Mouse (Mus musculus): Measurements from ENCODE around the gene Rbm20. TPM values are rescaled to one million over a fixed set of nuclear protein-coding genes. Genes with fewer than 3 reads are reported as not detected.

Gene Rbm20
- total RNA-seq, 2 experiments from 2014 or later, result 0.61 TPM; not detected in 1

DNA sequence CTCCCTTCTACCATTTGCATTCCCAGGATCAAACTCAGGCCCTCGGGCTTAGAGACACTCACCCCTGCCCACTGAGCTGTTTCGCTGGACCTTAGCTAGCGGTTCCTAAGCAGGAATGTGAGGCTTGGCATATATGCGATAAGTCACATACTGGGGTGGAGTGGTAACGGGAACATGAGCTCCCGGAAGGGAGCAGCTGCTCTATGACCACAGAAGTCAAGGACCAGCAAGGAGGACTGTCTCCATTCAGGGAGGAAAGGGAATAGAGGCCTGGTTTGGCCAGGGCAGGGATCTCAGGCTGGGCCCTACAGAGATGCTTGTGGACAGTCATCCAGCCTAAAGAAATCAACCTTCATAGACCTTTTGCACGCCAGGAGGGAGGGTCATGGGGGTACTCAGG is 184.2 kb downstream of the Rbm20 start:
- ATAC-seq (replicated peaks; ENCODE audit: low FRiP score, poor library complexity, severe bottlenecking), result no peak

DNA sequence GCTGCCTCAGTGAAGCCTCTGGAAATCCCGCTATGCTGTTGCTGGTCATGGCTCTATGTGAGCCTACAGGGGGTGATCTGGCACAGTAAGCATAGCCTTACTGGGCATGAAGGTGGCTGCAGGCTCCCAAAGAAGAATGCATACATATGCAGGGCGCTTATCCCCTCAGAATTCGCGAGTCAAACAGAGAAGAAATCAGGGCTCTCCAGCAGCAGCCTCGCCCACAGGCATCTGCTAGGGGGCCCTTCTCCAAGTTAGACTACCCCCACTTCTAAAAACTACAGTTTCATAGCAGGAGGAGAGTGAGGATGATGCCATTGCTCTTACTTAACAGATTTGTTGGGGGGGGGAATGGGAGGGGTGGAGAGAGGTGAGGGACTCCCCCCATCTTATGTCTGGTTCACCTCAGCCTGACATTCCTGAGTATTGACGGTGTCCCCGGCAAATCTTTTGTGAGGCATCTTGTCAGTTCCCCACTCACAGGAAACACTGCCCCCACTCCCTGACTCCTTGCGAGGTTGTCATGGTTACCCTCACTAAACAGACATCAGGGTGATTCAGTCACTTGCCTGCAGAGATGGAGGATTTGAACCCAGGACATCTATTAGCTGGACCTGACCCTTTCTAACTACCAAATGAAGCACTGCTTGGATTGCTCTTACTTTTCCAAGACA is 185.6 kb downstream of the Rbm20 start:
- ATAC-seq (replicated peaks; ENCODE audit: low FRiP score, poor library complexity, severe bottlenecking), result no peak

DNA sequence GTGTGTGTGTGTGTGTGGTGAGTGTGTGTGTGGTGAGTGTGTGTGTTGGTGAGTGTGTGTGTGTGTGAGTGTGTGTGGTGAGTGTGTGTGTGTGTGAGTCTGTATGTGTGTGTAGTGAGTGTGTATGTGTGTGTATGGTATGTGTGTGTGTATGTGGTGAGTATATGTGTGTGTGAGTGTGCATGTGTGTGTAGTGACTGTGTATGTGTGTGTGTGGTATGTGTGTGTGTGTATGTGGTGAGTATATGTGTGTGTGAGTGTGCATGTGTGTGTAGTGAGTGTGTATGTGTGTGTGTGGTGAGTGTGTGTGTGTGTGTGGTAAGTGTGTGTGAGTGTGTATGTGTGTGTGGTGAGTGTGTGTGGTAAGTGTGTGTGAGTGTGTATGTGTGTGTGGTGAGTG is 190.1 kb downstream of the Rbm20 start:
- ATAC-seq (replicated peaks; ENCODE audit: low FRiP score, poor library complexity, severe bottlenecking), result no peak

DNA sequence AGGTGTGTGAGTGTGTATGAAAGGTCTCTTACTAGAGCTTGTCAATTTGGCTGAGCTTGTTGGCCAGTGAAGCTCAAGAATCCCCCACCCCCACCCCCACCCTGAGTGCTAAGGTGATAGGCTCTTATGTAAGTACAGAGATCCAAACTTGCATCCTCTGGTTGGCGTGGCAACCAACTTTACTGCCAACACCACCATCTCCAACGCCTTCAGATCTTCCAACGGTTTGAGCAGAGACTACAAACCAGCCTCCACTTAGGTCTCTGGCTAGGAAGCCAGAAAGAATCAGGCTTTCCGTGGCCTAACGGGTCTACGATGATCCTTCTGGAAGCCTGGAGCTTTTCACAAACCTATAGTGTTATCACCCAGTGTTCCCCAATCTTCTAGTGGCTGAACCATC is 191.0 kb downstream of the Rbm20 start:
- no peak for ATAC-seq (replicated peaks; ENCODE audit: low FRiP score, poor library complexity, severe bottlenecking)

GRCm38 (mm10) chr19:53868796-53869195 is 191.7 kb downstream of the Rbm20 start:
- ATAC-seq (replicated peaks; ENCODE audit: low FRiP score, poor library complexity, severe bottlenecking), result no peak

DNA sequence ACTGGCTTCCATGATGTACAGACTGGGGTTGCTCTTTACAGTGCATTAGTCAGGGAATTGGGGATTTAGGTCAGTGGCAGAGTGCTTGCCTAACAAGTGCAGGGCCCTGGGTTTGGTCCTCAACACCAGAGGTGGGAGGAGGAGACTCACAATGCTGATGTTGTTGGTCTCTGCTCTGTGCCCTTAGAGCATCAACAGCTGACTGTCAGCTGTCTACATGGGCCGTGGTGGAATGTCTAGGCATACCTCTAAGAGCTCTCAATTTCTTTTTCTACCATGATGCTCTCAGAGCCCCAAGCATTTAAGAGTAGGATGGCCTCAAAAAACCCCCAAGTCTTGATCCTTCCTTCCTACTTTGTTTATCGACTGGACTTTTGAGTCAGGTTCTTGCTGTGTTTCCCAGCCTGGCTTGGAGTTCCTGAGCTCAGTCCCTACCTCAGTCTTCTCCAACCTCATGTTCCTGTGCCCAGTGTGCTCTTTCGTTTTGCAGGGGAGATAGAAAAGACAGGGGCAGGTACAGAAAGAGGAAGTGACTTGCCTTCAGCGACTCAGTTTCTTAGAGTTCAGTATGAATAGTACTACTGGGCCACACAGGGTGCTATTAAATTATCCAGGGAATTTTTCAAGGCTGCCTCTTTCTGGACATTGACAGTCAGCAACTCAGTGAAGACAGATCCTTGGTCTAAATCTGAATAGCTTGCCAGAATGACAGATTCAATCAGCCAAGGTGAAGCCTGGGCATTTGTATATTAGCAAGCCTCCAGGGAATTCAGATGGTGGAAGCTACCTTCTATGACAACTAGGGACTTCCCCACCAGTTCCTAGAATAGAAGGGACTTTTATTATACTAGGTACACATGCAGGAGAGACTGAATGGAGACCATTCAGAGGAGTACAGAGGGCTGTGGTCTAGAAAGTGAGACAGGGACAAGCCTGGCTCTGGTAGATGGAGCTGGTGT is 192.6 kb downstream of the Rbm20 start:
- no peak for ATAC-seq (replicated peaks; ENCODE audit: low FRiP score, poor library complexity, severe bottlenecking)

DNA sequence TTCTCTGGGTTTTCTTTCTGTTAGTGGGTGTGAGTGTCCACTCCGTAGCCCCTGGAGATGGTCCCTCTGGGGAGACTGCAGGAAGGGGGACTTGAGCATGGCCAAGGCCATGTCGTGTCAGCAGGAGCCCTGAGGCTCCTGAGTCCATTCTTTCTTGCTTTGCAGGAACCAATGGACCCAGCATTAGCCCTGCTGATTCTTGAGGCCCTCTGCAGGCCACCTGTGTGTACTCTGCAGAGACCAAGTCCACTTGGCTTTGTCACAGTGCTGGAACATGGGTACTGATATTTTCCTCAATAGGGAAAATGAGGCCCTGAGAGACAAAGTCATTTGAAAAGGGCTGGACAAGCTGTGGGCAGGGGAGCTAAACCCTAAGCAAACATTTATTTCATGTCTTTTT is 193.5 kb downstream of the Rbm20 start:
- no peak for ATAC-seq (replicated peaks; ENCODE audit: low FRiP score, poor library complexity, severe bottlenecking)

DNA sequence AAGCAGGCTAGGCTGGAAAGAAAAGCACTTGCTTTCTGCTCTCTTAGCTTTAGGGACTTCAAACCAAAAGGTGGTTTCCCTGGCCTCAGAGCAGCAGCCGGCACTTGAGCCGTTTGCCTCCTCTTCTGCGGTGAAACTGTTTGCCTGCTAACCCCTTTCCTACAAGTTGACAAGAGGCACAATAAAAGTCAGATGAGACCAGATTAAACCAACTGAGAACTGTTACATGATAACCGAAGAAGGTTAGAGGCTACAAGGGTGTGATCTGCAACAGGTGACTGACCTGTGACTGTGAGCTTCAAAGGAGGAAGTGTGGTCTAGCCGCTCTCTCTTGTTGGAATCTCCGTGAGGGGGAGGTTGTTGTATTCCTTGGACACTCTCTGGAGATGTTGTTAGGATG is 194.4 kb downstream of the Rbm20 start:
- ATAC-seq (replicated peaks; ENCODE audit: low FRiP score, poor library complexity, severe bottlenecking), result no peak

GRCm38 (mm10) chr19:53872994-53873713 is 196.0 kb downstream of the Rbm20 start:
- ATAC-seq (replicated peaks; ENCODE audit: low FRiP score, poor library complexity, severe bottlenecking), result no peak

DNA sequence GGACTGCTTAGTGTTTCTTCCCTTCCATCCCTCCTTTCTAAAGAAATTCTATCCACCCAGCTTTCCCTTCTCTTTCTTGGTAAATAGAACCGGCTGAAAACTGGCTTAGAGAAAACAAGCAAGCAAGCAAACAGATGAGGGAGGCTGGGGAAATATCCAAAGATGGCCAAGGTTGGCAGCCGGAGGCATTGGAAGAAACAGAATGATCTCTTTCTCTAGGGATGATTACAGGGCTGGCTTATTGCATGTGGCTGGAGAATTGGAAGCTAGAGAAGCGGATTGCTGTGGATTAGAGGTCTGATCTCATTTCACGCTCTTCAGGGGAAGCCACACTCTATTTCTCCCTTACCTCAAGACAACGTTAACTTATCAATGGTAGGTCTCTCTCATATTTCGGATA is 198.1 kb downstream of the Rbm20 start:
- ATAC-seq (replicated peaks; ENCODE audit: low FRiP score, poor library complexity, severe bottlenecking), result no peak

DNA sequence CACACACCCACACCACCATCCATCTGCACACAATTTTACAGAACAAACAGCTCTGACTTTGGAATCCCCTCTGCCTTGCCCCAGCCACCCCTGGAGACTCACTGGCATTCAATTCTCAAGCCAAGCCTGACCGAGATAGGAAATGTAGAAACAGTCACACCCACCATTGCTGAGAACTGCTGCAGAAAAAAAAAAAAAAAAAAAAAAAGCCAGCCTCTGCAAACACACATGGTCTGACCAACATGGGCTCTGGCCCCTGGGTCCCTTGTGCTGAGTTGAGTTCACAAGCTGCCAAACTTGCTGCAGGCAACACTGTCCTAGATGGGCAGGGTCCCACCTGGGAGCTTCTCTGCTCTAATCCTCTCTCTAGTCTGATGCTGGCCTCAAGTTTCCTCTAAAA is 200.7 kb downstream of the Rbm20 start:
- ATAC-seq (replicated peaks; ENCODE audit: low FRiP score, poor library complexity, severe bottlenecking), result no peak

GRCm38 (mm10) chr19:53880460-53880859 is 203.4 kb downstream of the Rbm20 start:
- ATAC-seq (replicated peaks; ENCODE audit: low FRiP score, poor library complexity, severe bottlenecking), result no peak

- no peak for ATAC-seq (replicated peaks; ENCODE audit: low FRiP score, poor library complexity, severe bottlenecking)
Observed at GRCm38 (mm10) chr19:53881786-53882185, 204.7 kb downstream of the Rbm20 start.

GRCm38 (mm10) chr19:53885450-53885849 is 208.3 kb downstream of the Rbm20 start:
- ATAC-seq (replicated peaks; ENCODE audit: low FRiP score, poor library complexity, severe bottlenecking), result no peak

- peak; percentile 31 for ATAC-seq (replicated peaks; ENCODE audit: low FRiP score, poor library complexity, severe bottlenecking)
Observed at GRCm38 (mm10) chr19:53886576-53887370, 209.7 kb downstream of the Rbm20 start.

GRCm38 (mm10) chr19:53887822-53888221 is 210.7 kb downstream of the Rbm20 start:
- 0 out of 2 replicates have a peak, but pooled peaks have one; percentile 23 for ATAC-seq (replicated peaks; ENCODE audit: low FRiP score, poor library complexity, severe bottlenecking)

- no peak for ATAC-seq (replicated peaks; ENCODE audit: low FRiP score, poor library complexity, severe bottlenecking)
Observed at GRCm38 (mm10) chr19:53888331-53888730, 211.2 kb downstream of the Rbm20 start.

DNA sequence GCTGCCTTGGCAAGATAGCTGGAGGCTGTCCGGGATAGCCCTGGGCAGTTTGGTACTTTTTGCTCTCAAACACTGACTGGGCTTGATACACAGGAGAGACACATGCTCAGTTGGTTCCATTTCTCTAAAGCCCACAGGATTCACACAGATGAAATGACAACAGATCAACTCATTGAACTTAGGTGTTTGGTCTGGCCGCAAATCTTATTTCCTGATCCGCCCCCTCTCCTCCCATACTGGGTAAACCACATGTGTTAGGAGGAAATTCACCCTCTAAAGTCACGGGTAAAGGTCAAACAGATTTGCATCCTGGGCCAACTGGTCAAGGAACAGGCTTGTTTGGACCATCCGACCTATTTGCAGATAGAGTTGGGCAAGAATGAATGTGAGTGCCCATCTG is 212.4 kb downstream of the Rbm20 start:
- ATAC-seq (replicated peaks; ENCODE audit: low FRiP score, poor library complexity, severe bottlenecking), result no peak

DNA sequence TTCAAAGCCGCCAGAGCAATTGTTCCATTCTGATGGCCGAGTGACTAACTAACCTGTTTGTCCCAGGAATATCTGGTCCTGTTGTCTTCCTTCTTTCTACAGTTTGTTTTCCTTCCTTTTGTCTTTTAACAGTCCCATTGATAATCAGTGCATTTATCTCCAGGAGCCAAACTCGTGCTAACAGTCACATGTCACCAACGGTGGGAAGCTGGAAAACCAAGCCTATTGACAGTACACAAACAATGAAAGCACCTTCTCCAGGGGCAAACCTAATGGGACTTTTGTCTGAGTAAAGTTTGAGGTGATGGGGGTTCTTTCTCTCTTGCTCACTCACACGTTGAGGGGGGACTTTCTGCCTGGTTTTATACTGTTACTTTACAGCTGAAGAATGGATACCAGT is 213.2 kb downstream of the Rbm20 start:
- no peak for ATAC-seq (replicated peaks; ENCODE audit: low FRiP score, poor library complexity, severe bottlenecking)

Measured in erythroid progenitor cell, adult 5-6 weeks (primary cell).